Mouse (Mus musculus): ENCODE measurements around the gene Prima1.

The Prima1 gene

DNA sequence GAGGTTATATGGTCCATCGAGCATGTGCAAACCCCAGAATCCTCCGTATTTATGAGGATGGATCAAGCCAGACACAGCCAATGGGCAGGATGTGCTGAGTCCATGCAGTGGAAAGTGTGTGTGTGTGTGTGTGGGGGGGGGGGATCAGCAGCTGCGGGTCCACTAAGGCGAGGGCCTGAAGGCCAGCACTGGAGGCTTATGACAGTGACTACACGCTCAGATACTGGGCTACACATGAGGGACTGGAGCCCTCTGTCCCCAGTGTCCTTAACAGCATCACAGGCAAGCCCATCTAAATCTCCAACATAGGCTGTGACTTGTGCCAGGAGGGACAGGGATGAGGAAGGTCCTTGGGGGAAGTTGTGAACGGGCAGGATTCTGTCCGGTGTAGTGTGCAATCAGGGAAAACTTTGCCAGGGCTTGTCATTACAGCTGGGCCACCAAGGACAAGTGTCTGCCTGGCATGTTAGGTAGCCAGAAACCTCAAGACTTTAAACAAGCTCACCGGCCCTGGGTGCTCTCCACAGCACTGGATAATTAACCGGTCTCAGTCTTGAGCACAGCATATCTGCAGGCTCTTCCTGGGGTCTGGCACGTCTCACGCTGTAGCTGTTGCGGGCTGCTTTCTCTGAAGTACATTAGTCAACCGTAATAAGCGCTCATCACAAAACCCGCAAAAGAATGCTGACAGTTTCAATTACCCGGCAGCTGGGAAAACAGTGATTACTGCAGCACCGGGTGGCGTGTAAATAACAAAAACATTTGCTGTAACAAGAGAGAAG is 84.6 kb downstream of the Prima1 start:
- DNase-seq (ENCODE audit: low read depth in 2 of 2, low spot score in 2 of 2) = no peak

DNA sequence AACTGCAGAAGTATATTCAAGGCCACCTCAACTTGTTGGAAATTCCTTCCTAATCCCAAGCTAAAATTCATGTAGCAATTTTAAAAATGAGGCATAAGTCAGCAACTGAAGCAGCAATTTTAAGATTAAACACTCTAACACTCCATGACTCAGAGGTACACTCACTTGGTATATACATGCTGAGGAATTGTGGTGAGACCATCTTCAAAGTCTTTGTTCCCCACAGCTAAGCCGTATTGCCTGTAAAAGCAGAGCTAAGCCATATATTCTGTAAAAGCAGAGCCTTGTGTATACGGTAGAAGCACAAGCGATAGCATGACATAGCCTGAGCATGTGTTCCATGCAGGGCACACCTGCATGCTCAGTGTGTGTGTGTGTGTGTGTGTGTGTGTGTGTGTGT is 86.5 kb downstream of the Prima1 start:
- DNase-seq (ENCODE audit: low read depth in 2 of 2, low spot score in 2 of 2) = no peak

DNA sequence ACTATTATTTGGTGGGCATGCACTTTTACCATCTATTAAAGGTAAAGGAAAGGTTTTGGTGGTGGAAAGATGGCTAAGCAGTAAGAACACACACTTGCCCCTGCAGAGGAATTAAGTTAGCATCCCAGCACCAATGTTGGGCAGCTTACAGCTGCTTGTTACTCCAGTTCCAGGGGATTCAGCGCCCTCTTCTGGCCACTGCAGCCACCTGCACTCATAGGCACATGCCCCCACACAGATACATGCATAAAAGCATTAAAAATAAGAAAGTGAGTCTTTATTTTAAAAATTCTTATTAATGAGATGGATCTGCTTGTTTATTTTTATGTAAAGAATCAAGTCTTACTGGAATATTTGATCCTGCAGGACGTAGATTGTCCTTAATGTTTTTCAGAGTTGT is 87.0 kb downstream of the Prima1 start:
- DNase-seq (ENCODE audit: low read depth in 2 of 2, low spot score in 2 of 2) = no peak

DNA sequence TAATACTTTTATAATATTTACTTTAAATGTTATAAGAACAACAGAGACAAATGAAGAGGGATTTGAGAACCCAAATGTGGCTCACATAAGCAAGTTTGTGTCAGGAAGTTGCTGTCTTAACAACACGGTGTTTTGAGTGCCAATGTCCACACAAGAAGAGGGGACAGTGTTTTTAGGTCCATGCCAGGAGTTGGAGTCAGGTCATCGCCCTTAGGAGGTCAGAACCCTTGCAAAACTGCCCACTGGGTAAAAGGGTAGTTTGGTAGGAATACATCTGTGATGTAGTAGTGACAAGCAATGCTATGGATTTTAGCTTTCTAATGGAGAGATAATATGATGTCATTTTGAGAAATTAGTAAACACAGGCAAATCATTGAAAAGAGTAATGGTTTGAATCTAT is 91.7 kb downstream of the Prima1 start:
- no peak for DNase-seq (ENCODE audit: low read depth in 2 of 2, low spot score in 2 of 2)
